In genomic region chr11:98294188-98295012, GRCm38 (mm10) we compare ENCODE assay signal across 8 mouse cellular contexts. TPM values are rescaled to one million over a fixed set of nuclear protein-coding genes. Genes with fewer than 3 reads are reported as not detected.
A peak's percentile ranks its signal among the peaks of the same experiment; 100 is the strongest.
DNase-seq lines count a peak whose midpoint lies in the region; ATAC-seq and TF ChIP-seq lines count a peak whose summit lies in the region.

No protein-coding gene starts in this region.

- no peaks in the 10 kb centered on the region for H3K36me3 ChIP-seq in embryonic facial prominence, embryonic 14.5 days (ENCODE audit: control insufficient read depth, insufficient read depth, low read length)
- no peaks in the 10 kb centered on the region for H3K36me3 ChIP-seq in heart, embryonic 11.5 days (ENCODE audit: control insufficient read depth, insufficient read depth, low read length)
- no peaks in the 10 kb centered on the region for H3K36me3 ChIP-seq in midbrain, postnatal 0 days (ENCODE audit: insufficient read depth, low read length)
- no peaks in the 10 kb centered on the region for H3K36me3 ChIP-seq in stomach, embryonic 15.5 days

- H3K27me3 ChIP-seq in embryonic facial prominence, embryonic 14.5 days (replicated peaks; ENCODE audit: control insufficient read depth, insufficient read depth, low read length), result peaks cover 42% of the 10 kb centered on the region
- H3K27me3 ChIP-seq in heart, embryonic 11.5 days (ENCODE audit: control insufficient read depth, insufficient read depth, low read length), result peaks cover 56% of the 10 kb centered on the region
- no peaks in the 10 kb centered on the region for H3K27me3 ChIP-seq in midbrain, postnatal 0 days (ENCODE audit: insufficient read depth, low read length)
- no peaks in the 10 kb centered on the region for H3K27me3 ChIP-seq in stomach, embryonic 15.5 days (replicated peaks)

- peak overlapping the region; percentile 58 for H3K4me3 ChIP-seq in embryonic facial prominence, embryonic 14.5 days (ENCODE audit: low read depth, low read length)
- peak overlapping the region; percentile 63 for H3K4me3 ChIP-seq in heart, embryonic 11.5 days (ENCODE audit: low read depth, low read length)
- peak overlapping the region; percentile 73 for H3K4me3 ChIP-seq in midbrain, postnatal 0 days (ENCODE audit: low read depth, low read length)
- peak overlapping the region; percentile 58 for H3K4me3 ChIP-seq in stomach, embryonic 15.5 days (replicated peaks)

- peak; percentile 86 for ATAC-seq in embryonic facial prominence, embryonic 14.5 days (ENCODE audit: low read depth)
- ATAC-seq in heart, embryonic 11.5 days (replicated peaks; ENCODE audit: insufficient number of reproducible peaks, low FRiP score, low TSS enrichment), result peak; percentile 48; the same call in 1 of the 2 replicates
- peak; percentile 67 for ATAC-seq in midbrain, postnatal 0 days (ENCODE audit: low FRiP score)
- peak; percentile 40; the same call in 1 of the 2 replicates for ATAC-seq in stomach, embryonic 15.5 days (ENCODE audit: insufficient read depth, low FRiP score, low read depth)

- H3K4me1 ChIP-seq in embryonic facial prominence, embryonic 14.5 days (ENCODE audit: control insufficient read depth, insufficient read depth, low read length), result peaks cover 9% of the 10 kb centered on the region
- H3K4me1 ChIP-seq in heart, embryonic 11.5 days (ENCODE audit: control insufficient read depth, insufficient read depth, low read length), result peaks cover 11% of the 10 kb centered on the region; the same call in 1 of the 2 replicates
- H3K4me1 ChIP-seq in midbrain, postnatal 0 days (ENCODE audit: insufficient read depth, low read length), result 0 out of 2 replicates have a peak, but pooled peaks cover 5% of the 10 kb centered on the region
- H3K4me1 ChIP-seq in stomach, embryonic 15.5 days, result peaks cover 14% of the 10 kb centered on the region

- H3K4me2 ChIP-seq in embryonic facial prominence, embryonic 14.5 days (ENCODE audit: low read depth, low read length), result peak overlapping the region; percentile 96
- peak overlapping the region; percentile 96 for H3K4me2 ChIP-seq in heart, embryonic 11.5 days
- peak overlapping the region; percentile 89 for H3K4me2 ChIP-seq in midbrain, postnatal 0 days (ENCODE audit: low read depth, low read length, poor library complexity, severe bottlenecking)
- peak overlapping the region; percentile 95 for H3K4me2 ChIP-seq in stomach, embryonic 15.5 days

- H3K27ac ChIP-seq in embryonic facial prominence, embryonic 14.5 days (replicated peaks; ENCODE audit: low read depth, low read length), result no peak overlapping the region
- no peak overlapping the region for H3K27ac ChIP-seq in heart, embryonic 11.5 days (ENCODE audit: low read depth, low read length)
- H3K27ac ChIP-seq in midbrain, postnatal 0 days (ENCODE audit: low read depth, low read length), result peak overlapping the region; percentile 62
- no peak overlapping the region for H3K27ac ChIP-seq in stomach, embryonic 15.5 days

- DNase-seq in 3T3-L1 (ENCODE audit: low read depth, low spot score) (peak; percentile 52), liver (peak; percentile 35)
- DNase-seq in adrenal gland, postnatal 14 days, result peak; percentile 87
- DNase-seq in embryonic facial prominence, embryonic 14.5 days (ENCODE audit: low spot score), result peak; percentile 79
- peak; percentile 66 for DNase-seq in kidney, adult 9 months
- peak; percentile 91 for DNase-seq in midbrain, postnatal 0 days (ENCODE audit: low spot score)

- no peaks in the 10 kb centered on the region for H3K9me3 ChIP-seq in embryonic facial prominence, embryonic 14.5 days (ENCODE audit: control insufficient read depth, low read length)
- H3K9me3 ChIP-seq in heart, embryonic 11.5 days (replicated peaks; ENCODE audit: control insufficient read depth, low read length), result no peaks in the 10 kb centered on the region
- H3K9me3 ChIP-seq in midbrain, postnatal 0 days (ENCODE audit: low read length), result no peaks in the 10 kb centered on the region
- H3K9me3 ChIP-seq in stomach, embryonic 15.5 days, result no peaks in the 10 kb centered on the region

- TF ChIP-seq CTCF in midbrain, postnatal 0 days (IDR thresholded peaks at IDR 0.05), result no peak; the same call in 1 of the 2 replicates

- peak overlapping the region; percentile 75 for H3K9ac ChIP-seq in embryonic facial prominence, embryonic 14.5 days (ENCODE audit: low read depth, low read length)
- H3K9ac ChIP-seq in heart, embryonic 11.5 days (ENCODE audit: low read depth, low read length), result peak overlapping the region; percentile 72
- peak overlapping the region; percentile 81 for H3K9ac ChIP-seq in midbrain, postnatal 0 days (replicated peaks; ENCODE audit: low read length, poor library complexity, severe bottlenecking)
- H3K9ac ChIP-seq in stomach, embryonic 15.5 days, result peak overlapping the region; percentile 52

- WGBS in embryonic facial prominence, embryonic 14.5 days, result 2% methylated on average over 26 of the region's 58 CpGs
- WGBS in heart, embryonic 11.5 days (ENCODE audit: insufficient replicate concordance), result 2% methylated on average over 58 of the region's 58 CpGs
- 1% methylated on average over 53 of the region's 58 CpGs for WGBS in midbrain, postnatal 0 days
- WGBS in stomach, embryonic 15.5 days, result 2% methylated on average over 54 of the region's 58 CpGs

RNA-seq across cellular contexts. Expression of gene Neurod2, which starts 35.0 kb away (rescaled TPM):
- 0.15 TPM in 1 of 2 replicates, not detected in the other for total RNA-seq in adrenal gland, postnatal 14 days (2021)
- 0.10 TPM in 1 of 2 replicates, not detected in the other for polyA plus RNA-seq in embryonic facial prominence, embryonic 14.5 days (2014; fragmentation: Nextera tagmentation; extraction: Ambion mirVana)
- polyA plus RNA-seq in heart, embryonic 11.5 days (2014; fragmentation: Nextera tagmentation; extraction: Ambion mirVana), result 0.07 and 0.13 TPM in 2 replicates
- 11.6 and 24.4 TPM in 2 replicates for total RNA-seq in midbrain, postnatal 0 days (2014; rRNA removed)
- polyA plus RNA-seq in midbrain, postnatal 0 days (2015; fragmentation: Nextera tagmentation; extraction: Ambion mirVana), result 2.1 and 3.3 TPM in 2 replicates
- polyA plus RNA-seq in stomach, embryonic 15.5 days (2015; fragmentation: Nextera tagmentation; extraction: Ambion mirVana), result 0.09 and 0.18 TPM in 2 replicates

RNA-seq across cellular contexts. Expression of gene Ppp1r1b, which starts 53.8 kb away (rescaled TPM):
- total RNA-seq in adrenal gland, postnatal 14 days (2021), result 0.63 and 0.68 TPM in 2 replicates
- polyA plus RNA-seq in embryonic facial prominence, embryonic 14.5 days (2014; fragmentation: Nextera tagmentation; extraction: Ambion mirVana), result 4.1 and 5.1 TPM in 2 replicates
- 13.6 and 15.3 TPM in 2 replicates for polyA plus RNA-seq in heart, embryonic 11.5 days (2014; fragmentation: Nextera tagmentation; extraction: Ambion mirVana)
- total RNA-seq in midbrain, postnatal 0 days (2014; rRNA removed), result 1.8 and 5.0 TPM in 2 replicates
- polyA plus RNA-seq in midbrain, postnatal 0 days (2015; fragmentation: Nextera tagmentation; extraction: Ambion mirVana), result 4.2 and 5.3 TPM in 2 replicates
- 20.2 and 21.5 TPM in 2 replicates for polyA plus RNA-seq in stomach, embryonic 15.5 days (2015; fragmentation: Nextera tagmentation; extraction: Ambion mirVana)

Comparison
In these comparisons a context has a peak if more than half of its experiments do, and no peak if none do; other contexts are left out.
1. DNase-seq: peak in every context shown above with its lines; median percentile 91 in midbrain, postnatal 0 days; 87 in adrenal gland, postnatal 14 days; 79 in embryonic facial prominence, embryonic 14.5 days; 66 in kidney, adult 9 months; 52 in 3T3-L1; 35 in liver.